Mouse (Mus musculus) forebrain, embryonic 13.5 days (tissue): ENCODE results near the gene Ubald2. TPM values are rescaled to one million over a fixed set of nuclear protein-coding genes. Genes with fewer than 3 reads are reported as not detected.

Source experiments
- ATAC-seq: fragments of 200-750 bp; cut with Nextera tagmentation; 2 replicates; pipeline ENCODE4 v1.8.0; 2017
- H3K27ac ChIP-seq: fragments of 300-500 bp; sonication (generic); 2 replicates; pipeline ENCODE4 v1.5.1; 2015; ENCODE audit warnings: inconsistent platforms, mild to moderate bottlenecking, moderate library complexity
- H3K27me3 ChIP-seq: fragments of 300-500 bp; sonication (generic); 2 replicates; pipeline ENCODE4 v1.6.1; 2015; ENCODE audit warnings: mild to moderate bottlenecking, inconsistent platforms
- H3K36me3 ChIP-seq: fragments of 300-500 bp; sonication (generic); 2 replicates; pipeline ENCODE4 v1.6.1; 2015; ENCODE audit warnings: mild to moderate bottlenecking, inconsistent platforms; ENCODE audit not compliant: poor library complexity, severe bottlenecking
- H3K4me1 ChIP-seq: fragments of 300-500 bp; sonication (generic); 2 replicates; pipeline ENCODE4 v1.6.1; 2015; ENCODE audit warnings: inconsistent platforms
- H3K4me2 ChIP-seq: fragments of 300-500 bp; sonication (generic); 2 replicates; pipeline ENCODE4 v1.6.1; 2015; ENCODE audit warnings: inconsistent platforms, mild to moderate bottlenecking, moderate library complexity
- H3K4me3 ChIP-seq: fragments of 300-500 bp; sonication (generic); 2 replicates; pipeline ENCODE4 v1.5.1; 2015; ENCODE audit warnings: mild to moderate bottlenecking, inconsistent platforms
- H3K9ac ChIP-seq: fragments of 300-500 bp; sonication (generic); 2 replicates; pipeline ENCODE4 v1.6.1; 2015; ENCODE audit warnings: mild to moderate bottlenecking, inconsistent platforms
- H3K9me3 ChIP-seq: fragments of 300-500 bp; sonication (generic); replicated peaks from 2 replicates; pipeline ENCODE4 v1.6.1; 2016; ENCODE audit warnings: inconsistent platforms
- WGBS: fragments of 180-500 bp; shearing (Covaris S2); methylation state at CpG from one replicate; pipeline ENCODE4 v1.1.7; 2015; 5-methylcytosine and 5-hydroxymethylcytosine counted together
- polyA plus RNA-seq: library from polyadenylated mRNA; unstranded; fragments of >200 nt; fragmentation: Nextera tagmentation; extraction: Ambion mirVana; gene quantifications from 2 replicates; pipeline ENCODE4 v1.2.1, GENCODE M21; 2015

The Ubald2 gene
- polyA plus RNA-seq, 1 experiment from 2014 or later = 58.2 TPM

- no peak overlapping the region for H3K4me3 ChIP-seq
- H3K9me3 ChIP-seq = no peaks in the 10 kb centered on the region
- peaks cover 11% of the 10 kb centered on the region for H3K4me1 ChIP-seq
- WGBS = 85% methylated on average over 9 of the region's 9 CpGs
- no peaks in the 10 kb centered on the region for H3K36me3 ChIP-seq
- no peak overlapping the region for H3K9ac ChIP-seq
- no peak overlapping the region for H3K27ac ChIP-seq
- no peak overlapping the region for H3K4me2 ChIP-seq
- H3K27me3 ChIP-seq = peaks cover 9% of the 10 kb centered on the region; the same call in 1 of the 2 replicates
- no peak for ATAC-seq
Measured at GRCm38 (mm10) chr11:116429862-116430613, 3.9 kb upstream of the Ubald2 start.

GRCm38 (mm10) chr11:116430723-116431427, 3.0 kb upstream of the Ubald2 start:
- H3K9ac ChIP-seq = no peak overlapping the region; the same call in 1 of the 2 replicates
- peaks cover 9% of the 10 kb centered on the region; the same call in 1 of the 2 replicates for H3K27me3 ChIP-seq
- no peaks in the 10 kb centered on the region for H3K9me3 ChIP-seq
- ATAC-seq = no peak
- 22% methylated on average over 22 of the region's 22 CpGs for WGBS
- H3K4me2 ChIP-seq = peak overlapping the region; percentile 25; the same call in 1 of the 2 replicates
- H3K4me1 ChIP-seq = peaks cover 19% of the 10 kb centered on the region
- no peak overlapping the region for H3K27ac ChIP-seq
- no peak overlapping the region for H3K4me3 ChIP-seq
- peaks cover 2% of the 10 kb centered on the region for H3K36me3 ChIP-seq

- Histone ChIP-seq H3K9ac (no peak overlapping the region; the same call in 1 of the 2 replicates), H3K4me2 (peak overlapping the region; percentile 25; the same call in 1 of the 2 replicates)
- WGBS = 45% methylated on average over 11 of the region's 11 CpGs
Measured at GRCm38 (mm10) chr11:116431428-116432077, 2.3 kb upstream of the Ubald2 start.

GRCm38 (mm10) chr11:116432127-116432526, 1.8 kb upstream of the Ubald2 start:
- H3K36me3 ChIP-seq = peaks cover 15% of the 10 kb centered on the region
- ATAC-seq = no peak
- WGBS = 49% methylated on average over 6 of the region's 6 CpGs
- no peak overlapping the region for H3K4me2 ChIP-seq
- no peak overlapping the region for H3K4me3 ChIP-seq
- H3K27me3 ChIP-seq = peaks cover 9% of the 10 kb centered on the region; the same call in 1 of the 2 replicates
- H3K9ac ChIP-seq = no peak overlapping the region
- H3K27ac ChIP-seq = no peak overlapping the region
- no peaks in the 10 kb centered on the region for H3K9me3 ChIP-seq
- peaks cover 31% of the 10 kb centered on the region for H3K4me1 ChIP-seq

More at GRCm38 (mm10) chr11:116431428-116432077, 2.3 kb upstream of the Ubald2 start:
- Histone ChIP-seq H3K4me1 (peaks cover 26% of the 10 kb centered on the region), H3K9me3 (no peaks in the 10 kb centered on the region), H3K36me3 (peaks cover 9% of the 10 kb centered on the region), H3K4me3 (no peak overlapping the region), H3K27ac (no peak overlapping the region), H3K27me3 (peaks cover 9% of the 10 kb centered on the region; the same call in 1 of the 2 replicates)
- no peak for ATAC-seq

GRCm38 (mm10) chr11:116432593-116433355, 1.1 kb upstream of the Ubald2 start:
- Histone ChIP-seq H3K4me2 (peak overlapping the region; percentile 18), H3K27me3 (peaks cover 9% of the 10 kb centered on the region; the same call in 1 of the 2 replicates), H3K4me3 (no peak overlapping the region), H3K9ac (no peak overlapping the region), H3K27ac (no peak overlapping the region), H3K9me3 (no peaks in the 10 kb centered on the region), H3K36me3 (peaks cover 21% of the 10 kb centered on the region), H3K4me1 (peaks cover 38% of the 10 kb centered on the region)
- WGBS = 61% methylated on average over 8 of the region's 8 CpGs
- ATAC-seq = no peak

- WGBS = 2% methylated on average over 31 of the region's 67 CpGs
- H3K9ac ChIP-seq = peak overlapping the region; percentile 97
Measured at GRCm38 (mm10) chr11:116434287-116434966, 533 bp downstream of the Ubald2 start.

GRCm38 (mm10) chr11:116434967-116435752, 1.3 kb downstream of the Ubald2 start:
- no peak for ATAC-seq
- Histone ChIP-seq H3K4me1 (peaks cover 48% of the 10 kb centered on the region), H3K9ac (peak overlapping the region; percentile 97), H3K27ac (peak overlapping the region; percentile 93), H3K4me2 (peak overlapping the region; percentile 96), H3K36me3 (peaks cover 36% of the 10 kb centered on the region), H3K4me3 (peak overlapping the region; percentile 96), H3K27me3 (peaks cover 7% of the 10 kb centered on the region; the same call in 1 of the 2 replicates), H3K9me3 (no peaks in the 10 kb centered on the region)
- 50% methylated on average over 12 of the region's 12 CpGs for WGBS

More at GRCm38 (mm10) chr11:116434287-116434966, 533 bp downstream of the Ubald2 start:
- H3K9me3 ChIP-seq = no peaks in the 10 kb centered on the region
- peak; percentile 8 for ATAC-seq
- H3K27me3 ChIP-seq = peaks cover 8% of the 10 kb centered on the region; the same call in 1 of the 2 replicates
- H3K4me3 ChIP-seq = peak overlapping the region; percentile 96
- peaks cover 29% of the 10 kb centered on the region for H3K36me3 ChIP-seq
- H3K27ac ChIP-seq = peak overlapping the region; percentile 93
- peaks cover 41% of the 10 kb centered on the region for H3K4me1 ChIP-seq
- peak overlapping the region; percentile 96 for H3K4me2 ChIP-seq

- Histone ChIP-seq H3K9me3 (no peaks in the 10 kb centered on the region), H3K4me1 (peaks cover 44% of the 10 kb centered on the region), H3K27ac (0 out of 2 replicates have a peak overlapping the region, but pooled peaks have one; percentile 19), H3K27me3 (peaks cover 7% of the 10 kb centered on the region; the same call in 1 of the 2 replicates), H3K9ac (peak overlapping the region; percentile 55), H3K36me3 (peaks cover 39% of the 10 kb centered on the region), H3K4me3 (peak overlapping the region; percentile 96), H3K4me2 (peak overlapping the region; percentile 96)
- ATAC-seq = no peak
- WGBS = 70% methylated on average over 5 of the region's 5 CpGs
Measured at GRCm38 (mm10) chr11:116435992-116436724, 2.3 kb downstream of the Ubald2 start.

GRCm38 (mm10) chr11:116436725-116437331, 2.9 kb downstream of the Ubald2 start:
- no peaks in the 10 kb centered on the region for H3K9me3 ChIP-seq
- peak overlapping the region; percentile 96 for H3K4me2 ChIP-seq
- WGBS = 82% methylated on average over 4 of the region's 4 CpGs
- H3K27me3 ChIP-seq = peaks cover under 1% of the 10 kb centered on the region; the same call in 1 of the 2 replicates
- H3K4me3 ChIP-seq = peak overlapping the region; percentile 14
- peak overlapping the region; percentile 55 for H3K9ac ChIP-seq
- peaks cover 41% of the 10 kb centered on the region for H3K4me1 ChIP-seq
- no peak for ATAC-seq
- H3K27ac ChIP-seq = no peak overlapping the region
- peaks cover 39% of the 10 kb centered on the region for H3K36me3 ChIP-seq
